Mouse (Mus musculus) lung, adult 2 months (tissue): Measurements from ENCODE around the gene Cdh18.

Experiments
- CTCF ChIP-seq: fragments of 200-500 bp; IDR thresholded peaks from 2 replicates; pipeline ENCODE4 v1.5.1; 2011; ENCODE audit warnings: mild to moderate bottlenecking, low read length, control low read depth; ENCODE audit not compliant: insufficient read depth
- POLR2A ChIP-seq: fragments of 200-500 bp; IDR thresholded peaks from 2 replicates; pipeline ENCODE4 v1.6.1; 2011; ENCODE audit warnings: low read depth, mild to moderate bottlenecking, control low read depth, low read length, borderline replicate concordance; ENCODE audit errors: extremely low read depth

- TF ChIP-seq CTCF (no peak), POLR2A (no peak)
These were observed 607.1 kb downstream of the Cdh18 start for GRCm38 (mm10) chr15:23155883-23156282.
